Comparison of ENCODE assay signal across 28 mouse cellular contexts in the genomic region with DNA sequence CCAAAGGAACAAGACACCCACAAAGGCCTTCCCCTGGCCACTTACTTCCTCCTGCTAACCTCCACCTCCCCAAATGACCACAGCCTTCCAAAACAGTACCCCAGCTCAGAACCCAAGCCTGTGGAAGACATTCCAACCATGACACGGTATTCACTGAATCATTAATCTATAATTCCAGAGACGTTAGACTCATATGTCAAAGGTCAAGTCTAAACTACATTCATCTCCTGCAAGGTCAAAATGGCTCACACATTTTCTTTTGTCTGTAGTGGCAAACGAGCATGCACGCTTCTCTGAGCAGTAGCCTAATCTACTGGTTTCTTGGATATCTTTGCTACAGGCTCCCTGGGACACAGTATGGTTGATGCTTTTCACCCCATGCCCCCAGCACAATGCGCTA. TPM values are rescaled to one million over a fixed set of nuclear protein-coding genes. Genes with fewer than 3 reads are reported as not detected.
A peak's percentile ranks its signal among the peaks of the same experiment; 100 is the strongest.
DNase-seq lines count a peak whose midpoint lies in the region; ATAC-seq and TF ChIP-seq lines count a peak whose summit lies in the region.
"Had no signal": no experiment of that assay in that cellular context is flagged by ENCODE, and none has a peak within 500 bp of the region (broad histone marks: within the 10 kb centered on the region; RNA-seq: fewer than 3 reads in every experiment).

No protein-coding gene starts in this region.

- no peaks in the 10 kb centered on the region for H3K36me3 ChIP-seq in kidney, adult 2 months (ENCODE audit: control insufficient read depth, insufficient read depth, low read length)
- H3K36me3 ChIP-seq in lung, embryonic 14.5 days (ENCODE audit: insufficient read depth) = no peaks in the 10 kb centered on the region
- H3K36me3 ChIP-seq: embryonic facial prominence, embryonic 12.5 days; forebrain, embryonic 15.5 days; heart, embryonic 12.5 days; limb, embryonic 12.5 days; midbrain, embryonic 13.5 days; neural tube, embryonic 13.5 days; stomach, embryonic 15.5 days had no signal

- peak overlapping the region; percentile 81 for H3K27ac ChIP-seq in kidney, adult 2 months (ENCODE audit: insufficient read depth, low read depth, low read length)
- H3K27ac ChIP-seq in lung, embryonic 14.5 days (ENCODE audit: low read depth) = 0 out of 2 replicates have a peak overlapping the region, but pooled peaks have one; percentile 18
- H3K27ac ChIP-seq: embryonic facial prominence, embryonic 12.5 days; forebrain, embryonic 15.5 days; hindbrain, embryonic 14.5 days; layer of hippocampus, adult 2 months; left cerebral cortex, adult 2 months; limb, embryonic 12.5 days; midbrain, embryonic 13.5 days; neural tube, embryonic 13.5 days; stomach, embryonic 15.5 days had no signal

- no peak overlapping the region for H3K4me2 ChIP-seq in lung, embryonic 14.5 days
- H3K4me2 ChIP-seq: embryonic facial prominence, embryonic 12.5 days; forebrain, embryonic 15.5 days; heart, embryonic 12.5 days; hindbrain, embryonic 14.5 days; limb, embryonic 12.5 days; liver, embryonic 11.5 days; midbrain, embryonic 13.5 days; neural tube, embryonic 13.5 days; stomach, embryonic 15.5 days had no signal

- H3K9ac ChIP-seq in lung, embryonic 14.5 days = no peak overlapping the region
- H3K9ac ChIP-seq: embryonic facial prominence, embryonic 12.5 days; forebrain, embryonic 15.5 days; heart, embryonic 12.5 days; hindbrain, embryonic 14.5 days; limb, embryonic 12.5 days; midbrain, embryonic 13.5 days; neural tube, embryonic 13.5 days; stomach, embryonic 15.5 days had no signal

- ATAC-seq in lung, embryonic 14.5 days (ENCODE audit: insufficient read depth) = 0 out of 2 replicates have a peak, but pooled peaks have one; percentile 21
- ATAC-seq: forebrain, embryonic 15.5 days; intestine, postnatal 0 days; midbrain, embryonic 13.5 days had no signal

- intact Hi-C loops in heart, postnatal 25 days (cut with DNase I) = no loop called here

- H3K9me3 ChIP-seq in lung, embryonic 14.5 days (ENCODE audit: low read depth, low read length) = no peaks in the 10 kb centered on the region
- H3K9me3 ChIP-seq: embryonic facial prominence, embryonic 12.5 days; forebrain, embryonic 15.5 days; heart, embryonic 12.5 days; limb, embryonic 12.5 days; megakaryocyte, embryonic 14.5 days; midbrain, embryonic 13.5 days; neural tube, embryonic 13.5 days; stomach, embryonic 15.5 days had no signal

- 49% methylated on average over 5 of the region's 5 CpGs for WGBS in kidney, adult 2 months
- WGBS in lung, embryonic 14.5 days = 39% methylated on average over 5 of the region's 5 CpGs
- 63% methylated on average over 5 of the region's 5 CpGs for WGBS in lung, adult 2 months

- TF ChIP-seq POLR2A in kidney, adult 2 months (IDR thresholded peaks at IDR 0.05; ENCODE audit: low read depth, low read length) = no peak
- TF ChIP-seq POLR2A in lung, adult 2 months (IDR thresholded peaks at IDR 0.05; ENCODE audit: borderline replicate concordance, extremely low read depth, low read depth, low read length) = no peak

- H3K4me1 ChIP-seq in kidney, adult 2 months (ENCODE audit: control insufficient read depth, insufficient read depth, low read length) = peaks cover 38% of the 10 kb centered on the region
- peaks cover 4% of the 10 kb centered on the region; the same call in 1 of the 2 replicates for H3K4me1 ChIP-seq in lung, embryonic 14.5 days (ENCODE audit: insufficient read depth)
- H3K4me1 ChIP-seq in lung, adult 2 months (ENCODE audit: control insufficient read depth, insufficient read depth, low read length) = no peaks in the 10 kb centered on the region
- H3K4me1 ChIP-seq: embryonic facial prominence, embryonic 12.5 days; forebrain, embryonic 15.5 days; limb, embryonic 12.5 days; midbrain, embryonic 13.5 days; neural tube, embryonic 13.5 days; stomach, embryonic 15.5 days had no signal

- H3K4me3 ChIP-seq in kidney, adult 2 months (ENCODE audit: insufficient read depth, low read depth, low read length) = no peak overlapping the region
- H3K4me3 ChIP-seq in lung, embryonic 14.5 days (ENCODE audit: low read depth, low read length) = no peak overlapping the region
- H3K4me3 ChIP-seq in lung, adult 2 months (replicated peaks; ENCODE audit: extremely low read depth, low read depth, low read length) = no peak overlapping the region
- H3K4me3 ChIP-seq: embryonic facial prominence, embryonic 12.5 days; forebrain, embryonic 15.5 days; heart, embryonic 12.5 days; layer of hippocampus, adult 2 months; left cerebral cortex, adult 2 months; limb, embryonic 12.5 days; megakaryocyte, embryonic 14.5 days; midbrain, embryonic 13.5 days; neural tube, embryonic 13.5 days; stomach, embryonic 15.5 days had no signal

- no peak for TF ChIP-seq CTCF in kidney, adult 2 months (conservative IDR thresholded peaks at IDR 0.05; ENCODE audit: insufficient read depth, insufficient read length, low read depth, low read length)
- TF ChIP-seq CTCF in lung, embryonic 14.5 days (IDR thresholded peaks at IDR 0.05; ENCODE audit: low read depth) = no peak
- TF ChIP-seq CTCF in lung, adult 2 months (IDR thresholded peaks at IDR 0.05; ENCODE audit: insufficient read depth, low read length) = no peak

- no peaks in the 10 kb centered on the region for H3K27me3 ChIP-seq in kidney, adult 2 months (replicated peaks; ENCODE audit: control insufficient read depth, insufficient read depth, low read length)
- H3K27me3 ChIP-seq in lung, embryonic 14.5 days (ENCODE audit: insufficient read depth, low read length) = no peaks in the 10 kb centered on the region
- H3K27me3 ChIP-seq: embryonic facial prominence, embryonic 12.5 days; forebrain, embryonic 15.5 days; heart, embryonic 12.5 days; limb, embryonic 12.5 days; megakaryocyte, embryonic 14.5 days; midbrain, embryonic 13.5 days; neural tube, embryonic 13.5 days; stomach, embryonic 15.5 days had no signal

- peak; percentile 44 for DNase-seq in kidney, adult 2 months
- no peak for DNase-seq in kidney, adult 8-10 months
- no peak for DNase-seq in lung, embryonic 14.5 days
- no peak for DNase-seq in lung, adult 2 months
- DNase-seq in embryo, embryonic 10.5 days (ENCODE audit: low spot score) = peak; percentile 54
- DNase-seq in mesoderm, embryonic 11.5 days (ENCODE audit: low read depth, low spot score) = peak; percentile 43
- no peak for DNase-seq in heart, postnatal 25 days (ENCODE audit: low spot score)
- DNase-seq: B cell, adult 2 months; cerebellum, adult 8-10 months; gastrocnemius, postnatal 36 days; heart, adult 18-20 months; kidney, postnatal 14 days; lung, postnatal 4 days; thymus, adult 2 months; thymus, postnatal 36 days had no signal

RNA-seq across cellular contexts. Expression of a gene that starts 34.9 kb away (rescaled TPM):
- polyA plus RNA-seq in kidney, adult 2 months (2012; rRNA removed) = 227 and 313 TPM in 2 replicates
- polyA plus RNA-seq in lung, embryonic 14.5 days (2014; fragmentation: Nextera tagmentation; extraction: Ambion mirVana) = 76.3 and 78.6 TPM in 2 replicates
- 43.6 and 63.2 TPM in 2 replicates for polyA plus RNA-seq in lung, adult 2 months (2012; rRNA removed)
- 10 to 100 TPM; 47.0 to 51.4 TPM for total RNA-seq in heart, postnatal 25 days (2021)

Comparison
In these comparisons a context has a peak if more than half of its experiments do, and no peak if none do; other contexts are left out.
1. DNase-seq: peak in kidney, adult 2 months (single experiment), embryo, embryonic 10.5 days (single experiment) and mesoderm, embryonic 11.5 days (single experiment); none in kidney, adult 8-10 months (0 of 2), lung, embryonic 14.5 days (single experiment), lung, adult 2 months (single experiment) and heart, postnatal 25 days (single experiment).